Mouse (Mus musculus) bone marrow, adult 2 months (tissue): ENCODE data around the gene Rnf227. TPM values are rescaled to one million over a fixed set of nuclear protein-coding genes. Genes with fewer than 3 reads are reported as not detected.

Source experiments
- H3K27ac ChIP-seq: fragments of 200-500 bp; 2 replicates; pipeline ENCODE4 v1.5.1; 2012; ENCODE audit warnings: low read depth, mild to moderate bottlenecking, control low read depth, inconsistent platforms, low read length; ENCODE audit not compliant: control insufficient read depth, poor library complexity, insufficient read depth
- H3K4me1 ChIP-seq: fragments of 200-500 bp; 2 replicates; pipeline ENCODE4 v1.6.1; 2011; ENCODE audit warnings: low read length; ENCODE audit not compliant: control insufficient read depth, insufficient read depth
- H3K4me3 ChIP-seq: fragments of 200-500 bp; replicated peaks from 2 replicates; pipeline ENCODE3; 2011; ENCODE audit warnings: mild to moderate bottlenecking, low read depth, low read length, control low read depth; ENCODE audit not compliant: control insufficient read depth
- CTCF ChIP-seq: fragments of 200-500 bp; IDR thresholded peaks from 2 replicates; pipeline ENCODE4 v1.5.1; 2011; ENCODE audit warnings: low read length, control low read depth; ENCODE audit not compliant: control insufficient read depth, insufficient read depth
- POLR2A ChIP-seq: fragments of 200-500 bp; IDR thresholded peaks from 2 replicates; pipeline ENCODE4 v1.6.1; 2011; ENCODE audit warnings: low read depth, mild to moderate bottlenecking, control low read depth, low read length, borderline replicate concordance; ENCODE audit not compliant: control insufficient read depth
- whole genome bisulfite sequencing: fragments of 180-500 bp; shearing (Covaris S2); methylation state at CpG from one replicate; pipeline ENCODE4 v1.1.7; 2018; 5-methylcytosine and 5-hydroxymethylcytosine counted together
- polyA plus RNA-seq: library from polyadenylated mRNA; stranded (reverse); fragments of >200 nt; gene quantifications from 2 replicates; pipeline ENCODE4 v1.2.4, GENCODE M21; 2011; ENCODE audit warnings: low replicate concordance; ENCODE audit not compliant: missing spikeins, insufficient read depth, insufficient read length

Gene Rnf227
- polyA plus RNA-seq, 1 experiment = 1.7 TPM

DNA sequence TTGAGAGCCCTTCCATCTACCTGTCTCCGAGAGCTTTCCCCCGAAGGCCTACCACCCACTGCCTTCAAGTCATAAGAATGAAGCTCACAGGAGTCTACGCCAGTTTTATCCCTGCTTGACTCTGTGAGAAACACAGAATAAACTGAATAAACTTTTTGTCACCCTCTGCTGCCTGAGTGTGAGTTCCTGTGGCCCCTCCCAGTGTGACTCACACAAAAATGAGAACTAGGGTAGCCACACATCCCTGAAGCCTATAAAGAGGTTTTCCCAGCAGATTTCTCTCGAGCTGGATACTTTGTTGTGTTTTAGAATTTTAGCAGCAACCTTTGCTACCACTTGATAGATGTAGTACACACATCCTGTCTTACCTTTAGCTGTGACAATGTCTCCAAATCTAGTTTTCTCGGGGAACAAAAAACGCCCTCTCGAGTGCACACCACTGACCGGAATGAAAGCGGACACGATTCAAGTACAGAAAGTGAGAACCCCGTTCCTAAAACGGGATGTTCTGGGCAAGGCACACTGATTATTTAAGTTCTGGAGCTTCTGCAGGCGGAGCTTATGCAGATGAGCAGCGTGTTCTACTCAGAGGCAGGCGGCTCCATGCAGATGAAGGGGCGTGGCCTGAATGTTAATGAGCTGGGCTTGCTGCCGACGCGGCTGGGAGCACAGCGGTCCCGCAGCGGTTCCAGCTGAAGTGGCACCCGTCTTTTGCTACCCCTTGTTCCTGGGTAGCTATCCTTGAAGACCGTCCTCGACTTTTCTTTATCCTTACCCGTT, 14.4 kb upstream of the Rnf227 start, which contains the start of gene Kcnab3:
TSS of gene Kcnab3 (plus strand) at position 631 of the 780 bp plus-strand sequence.
- 7% methylated on average over 26 of the region's 26 CpGs for WGBS
- Histone ChIP-seq H3K4me1 (no peaks in the 10 kb centered on the region; the same call in 1 of the 2 replicates), H3K27ac (peak within 1 kb of the TSS; percentile 78)

GRCm38 (mm10) chr11:69326408-69327156, 13.7 kb upstream of the Rnf227 start:
- H3K27ac ChIP-seq = no peak overlapping the region
- 2% methylated on average over 45 of the region's 45 CpGs for WGBS
- TF ChIP-seq POLR2A (no peak), CTCF (no peak)
- H3K4me3 ChIP-seq = peak overlapping the region; percentile 54
- no peaks in the 10 kb centered on the region; the same call in 1 of the 2 replicates for H3K4me1 ChIP-seq

More for the DNA sequence above, 14.4 kb upstream of the Rnf227 start, which contains the start of gene Kcnab3:
- TF ChIP-seq CTCF (no peak), POLR2A (peak; percentile 39; the same call in 1 of the 2 replicates)
- peak within 1 kb of the TSS; percentile 54 for H3K4me3 ChIP-seq

GRCm38 (mm10) chr11:69327157-69327442, 13.2 kb upstream of the Rnf227 start:
- Histone ChIP-seq H3K27ac (no peak overlapping the region), H3K4me3 (no peak overlapping the region), H3K4me1 (no peaks in the 10 kb centered on the region; the same call in 1 of the 2 replicates)
- TF ChIP-seq CTCF = no peak
- TF ChIP-seq POLR2A = no peak
- 39% methylated on average over 9 of the region's 9 CpGs for WGBS

GRCm38 (mm10) chr11:69327648-69328047, 12.6 kb upstream of the Rnf227 start:
- no peak overlapping the region for H3K27ac ChIP-seq
- TF ChIP-seq POLR2A (no peak), CTCF (no peak)
- H3K4me3 ChIP-seq = no peak overlapping the region
- H3K4me1 ChIP-seq = no peaks in the 10 kb centered on the region; the same call in 1 of the 2 replicates
- WGBS = 29% methylated on average over 6 of the region's 6 CpGs

- no peak overlapping the region for H3K4me3 ChIP-seq
- 88% methylated on average over 6 of the region's 6 CpGs for WGBS
- no peak for TF ChIP-seq POLR2A
- TF ChIP-seq CTCF = no peak
- no peak overlapping the region for H3K27ac ChIP-seq
- no peaks in the 10 kb centered on the region; the same call in 1 of the 2 replicates for H3K4me1 ChIP-seq
Observed at GRCm38 (mm10) chr11:69328517-69328916, 11.7 kb upstream of the Rnf227 start.

- WGBS = 82% methylated on average over 6 of the region's 6 CpGs
- H3K4me1 ChIP-seq = no peaks in the 10 kb centered on the region; the same call in 1 of the 2 replicates
- no peak overlapping the region for H3K27ac ChIP-seq
- TF ChIP-seq POLR2A (no peak), CTCF (no peak)
- no peak overlapping the region for H3K4me3 ChIP-seq
Observed at GRCm38 (mm10) chr11:69331152-69331551, 9.1 kb upstream of the Rnf227 start.

GRCm38 (mm10) chr11:69331929-69332405, 8.3 kb upstream of the Rnf227 start:
- under 1% methylated on average over 24 of the region's 24 CpGs for WGBS
- TF ChIP-seq CTCF (no peak), POLR2A (peak; percentile 29; the same call in 1 of the 2 replicates)
- H3K27ac ChIP-seq = no peak overlapping the region
- H3K4me1 ChIP-seq = no peaks in the 10 kb centered on the region; the same call in 1 of the 2 replicates
- H3K4me3 ChIP-seq = peak overlapping the region; percentile 62

DNA sequence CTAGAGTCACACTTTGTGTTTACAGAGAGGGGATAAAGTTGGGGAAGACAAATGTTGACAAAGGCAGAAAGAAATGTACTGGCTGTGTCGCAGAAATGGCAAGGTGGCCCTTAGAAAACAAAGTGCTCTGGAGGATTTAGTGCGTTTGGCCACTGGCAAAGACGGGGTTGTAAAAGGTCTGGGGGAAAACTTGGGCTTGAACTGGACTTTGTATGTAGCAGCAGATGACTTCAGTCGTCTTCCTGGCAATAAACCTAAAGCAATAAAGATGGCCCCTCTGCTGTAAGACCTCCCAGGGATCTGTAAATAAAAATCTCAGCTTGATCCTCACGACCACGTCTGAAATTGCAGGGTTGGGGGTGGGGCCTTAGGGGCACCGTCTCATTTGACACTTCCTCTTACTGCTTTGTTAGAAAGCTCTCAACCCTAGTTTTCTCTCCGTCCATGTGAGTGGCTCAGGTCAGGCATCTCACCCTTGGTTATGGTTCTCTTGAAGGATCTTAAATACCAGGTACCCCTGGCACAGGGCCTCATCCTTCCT, 7.5 kb upstream of the Rnf227 start:
- H3K27ac ChIP-seq = no peak overlapping the region
- no peaks in the 10 kb centered on the region; the same call in 1 of the 2 replicates for H3K4me1 ChIP-seq
- no peak overlapping the region for H3K4me3 ChIP-seq
- TF ChIP-seq CTCF = no peak
- TF ChIP-seq POLR2A = no peak
- WGBS = 36% methylated on average over 8 of the region's 8 CpGs
